In the genomic region with DNA sequence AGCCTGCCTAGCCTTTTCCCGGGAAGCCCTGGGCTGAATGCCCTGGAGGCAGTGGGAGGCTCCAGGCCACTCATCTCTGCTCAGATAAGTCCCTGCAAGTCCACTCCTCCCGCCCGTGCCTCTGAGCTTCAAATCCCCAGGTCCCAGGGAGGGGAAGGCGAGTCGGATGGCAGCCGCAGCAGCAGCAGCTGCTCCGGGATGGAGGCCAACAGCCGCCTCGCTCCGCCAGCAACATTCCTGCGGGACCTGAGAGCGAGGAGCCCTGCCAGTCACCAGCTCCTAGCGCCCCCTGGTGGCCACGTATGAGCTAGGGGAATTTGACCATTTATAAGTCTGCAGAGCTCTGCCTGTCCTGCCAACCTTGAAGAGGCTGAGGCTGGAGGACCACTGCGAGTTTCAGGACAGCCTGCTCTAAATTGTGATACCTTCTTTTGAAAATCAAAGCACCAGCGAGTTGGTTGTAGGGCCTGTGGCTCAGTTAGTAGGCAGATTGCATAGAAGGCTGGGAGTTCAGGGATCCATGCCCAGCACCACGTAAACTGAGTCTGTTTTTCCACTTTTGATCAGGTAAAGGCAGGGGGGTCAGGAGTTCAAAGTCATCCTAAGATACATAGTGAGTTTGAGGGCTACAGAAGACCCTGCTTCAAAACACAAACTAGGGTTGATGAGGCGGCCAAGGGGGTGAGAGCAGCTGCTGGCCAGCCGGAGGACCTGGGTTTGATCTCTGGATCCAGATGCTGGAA, we compare ENCODE assay signal across 8 mouse cellular contexts. TPM values are rescaled to one million over a fixed set of nuclear protein-coding genes. Genes with fewer than 3 reads are reported as not detected.
DNase-seq lines count a peak whose midpoint lies in the region.

No protein-coding gene starts in this region.

- peak; percentile 95 for DNase-seq in adrenal gland, adult 18-20 months (ENCODE audit: low spot score in 2 of 2)
- DNase-seq in embryo, embryonic 10 days (ENCODE audit: low spot score) = peak; percentile 95
- DNase-seq in gastrocnemius, postnatal 10 days = peak; percentile 100
- peak; percentile 73 for DNase-seq in hindlimb bud, embryonic 11.5 days (ENCODE audit: extremely low spot score, low read depth, low spot score)
- DNase-seq in left cerebral cortex, adult 8-10 months (ENCODE audit: low spot score in 2 of 2) = peak; percentile 91
- DNase-seq in mesoderm, embryonic 11.5 days (ENCODE audit: low read depth, low spot score) = peak; percentile 95
- peak; percentile 88 to 89 for DNase-seq in right cerebral cortex, postnatal 36 days (ENCODE audit: low spot score in 2 of 2)
- peak; percentile 96 to 97 for DNase-seq in urinary bladder, postnatal 4 days (ENCODE audit: low spot score in 2 of 2)

RNA-seq across cellular contexts. Expression of gene Rdh8, which starts 12.8 kb away (rescaled TPM):
- not detected for total RNA-seq in adrenal gland, adult 18-20 months (2021)
- not detected for total RNA-seq in gastrocnemius, postnatal 10 days (2021)
- total RNA-seq in left cerebral cortex, adult 8-10 months (2022) = not detected

RNA-seq across cellular contexts. Expression of gene Col5a3, which starts 16.2 kb away (rescaled TPM):
- total RNA-seq in adrenal gland, adult 18-20 months (2021) = 100 to 1,000 TPM; 123 to 412 TPM
- total RNA-seq in gastrocnemius, postnatal 10 days (2021) = 10 to 100 TPM; 76.7 to 90.9 TPM
- 1 to 10 TPM; 1.0 to 2.0 (median 1.3) TPM for total RNA-seq in left cerebral cortex, adult 8-10 months (2022)

RNA-seq across cellular contexts. Expression of gene A230050P20Rik, which starts 37.4 kb away (rescaled TPM):
- 10 to 100 TPM; 14.7 to 17.5 TPM for total RNA-seq in adrenal gland, adult 18-20 months (2021)
- total RNA-seq in gastrocnemius, postnatal 10 days (2021) = 1 to 10 TPM; 4.8 to 7.6 TPM
- total RNA-seq in left cerebral cortex, adult 8-10 months (2022) = 10 to 100 TPM; 71.9 to 91.7 (median 82.6) TPM

RNA-seq across cellular contexts. Expression of gene Angptl6, which starts 48.5 kb away (rescaled TPM):
- total RNA-seq in adrenal gland, adult 18-20 months (2021) = 1 to 10 TPM; 3.2 to 3.6 TPM
- total RNA-seq in gastrocnemius, postnatal 10 days (2021) = 1 to 10 TPM; 4.4 to 4.7 TPM
- total RNA-seq in left cerebral cortex, adult 8-10 months (2022) = 10 to 100 TPM in 1 of 4 experiments, 1 to 10 TPM in 3; 8.4 to 10.1 (median 9.2) TPM

RNA-seq across cellular contexts. Expression of gene Ppan, which starts 56.9 kb away (rescaled TPM):
- 10 to 100 TPM; 39.8 to 41.1 TPM for total RNA-seq in adrenal gland, adult 18-20 months (2021)
- total RNA-seq in gastrocnemius, postnatal 10 days (2021) = 10 to 100 TPM; 15.9 to 19.2 TPM
- 10 to 100 TPM; 21.5 to 27.2 (median 23.6) TPM for total RNA-seq in left cerebral cortex, adult 8-10 months (2022)

Comparison
In these comparisons a context has a peak if more than half of its experiments do, and no peak if none do; other contexts are left out.
1. Peak in every context shown above with its lines: DNase-seq.
2. RNA of gene Col5a3, which starts 16.2 kb away (total RNA-seq): 123 to 412 TPM in adrenal gland, adult 18-20 months and 76.7 to 90.9 TPM in gastrocnemius, postnatal 10 days; 1.0 to 2.0 TPM in left cerebral cortex, adult 8-10 months; every median in the first group is over 10 times any median in the second.